Mouse (Mus musculus) MEL (cell line): ENCODE measurements around the gene Hist1h3b. TPM values are rescaled to one million over a fixed set of nuclear protein-coding genes. Genes with fewer than 3 reads are reported as not detected.

Experiments
- DNase-seq: peaks from one replicate; pipeline ENCODE4 v3.0.0; 2011; ENCODE audit warnings: low read depth, low spot score
- H3K27ac ChIP-seq: 2 replicates; pipeline ENCODE4 v1.5.1; 2012; ENCODE audit warnings: low read depth, mild to moderate bottlenecking, control low read depth, low read length, moderate library complexity; ENCODE audit not compliant: control insufficient read depth
- H3K27me3 ChIP-seq, 2 experiments: fragments of 150-350 bp in 1 of 2; sonication (generic) in 1 of 2; 2 replicates each; pipeline ENCODE4 v1.6.1; 2012; ENCODE audit warnings: low read length in 2 of 2, mild to moderate bottlenecking in 2 of 2, improper control_type of control experiment in 1 of 2, moderate library complexity in 1 of 2; ENCODE audit not compliant: insufficient read depth in 2 of 2, control insufficient read depth in 1 of 2
- H3K36me3 ChIP-seq, 2 experiments: 2 replicates each; pipeline ENCODE4 v1.6.1; 2012 to 2014; ENCODE audit warnings: low read length in 2 of 2, improper control_type of control experiment in 1 of 2, inconsistent platforms in 1 of 2, mild to moderate bottlenecking in 1 of 2; ENCODE audit not compliant: insufficient read depth in 2 of 2, control insufficient read depth in 1 of 2
- H3K4me1 ChIP-seq, 2 experiments: fragments of 150-350 bp in 1 of 2; sonication (generic) in 1 of 2; 2 replicates each; pipeline ENCODE4 v1.6.1; 2012; ENCODE audit warnings: low read length in 2 of 2, improper control_type of control experiment in 1 of 2, mild to moderate bottlenecking in 1 of 2; ENCODE audit not compliant: insufficient read depth in 2 of 2, control insufficient read depth in 1 of 2
- H3K4me3 ChIP-seq, 2 experiments: fragments of 150-350 bp in 1 of 2; sonication (generic) in 1 of 2; 2 replicates each; pipeline ENCODE4 v1.5.1; 2012; ENCODE audit warnings: low read depth in 2 of 2, low read length in 2 of 2, mild to moderate bottlenecking in 2 of 2, moderate library complexity in 2 of 2, control low read depth in 1 of 2, improper control_type of control experiment in 1 of 2; ENCODE audit not compliant: control insufficient read depth in 1 of 2, insufficient read depth in 1 of 2
- H3K79me2 ChIP-seq: 2 replicates; pipeline ENCODE4 v1.6.1; 2012; ENCODE audit warnings: mild to moderate bottlenecking, low read length, moderate library complexity; ENCODE audit not compliant: control insufficient read depth, poor library complexity, insufficient read depth
- H3K9ac ChIP-seq: 2 replicates; pipeline ENCODE4 v1.6.1; 2012; ENCODE audit warnings: low read depth, mild to moderate bottlenecking, control low read depth, low read length, moderate library complexity; ENCODE audit not compliant: control insufficient read depth, poor library complexity, severe bottlenecking
- H3K9me3 ChIP-seq: fragments of 150-350 bp; sonication (generic); replicated peaks from 2 replicates; pipeline ENCODE4 v1.6.1; 2012; ENCODE audit warnings: mild to moderate bottlenecking, low read length, improper control_type of control experiment, moderate library complexity; ENCODE audit not compliant: insufficient read depth
- E2F4 ChIP-seq: IDR thresholded peaks from 2 replicates; pipeline ENCODE4 v1.6.1; 2011; ENCODE audit warnings: low read depth, low read length, improper control_type of control experiment, borderline replicate concordance
- EP300 ChIP-seq, 2 experiments: IDR thresholded peaks; 2 replicates each; pipeline ENCODE4 v1.6.1; 2011; ENCODE audit warnings: improper control_type of control experiment in 2 of 2, low read length in 2 of 2, low read depth in 1 of 2, mild to moderate bottlenecking in 1 of 2
- GATA1 ChIP-seq: IDR thresholded peaks from 2 replicates; pipeline ENCODE4 v1.6.1; 2011; ENCODE audit warnings: low read depth, low read length, improper control_type of control experiment
- JUND ChIP-seq: IDR thresholded peaks from 2 replicates; pipeline ENCODE4 v1.6.1; 2011; ENCODE audit warnings: low read depth, mild to moderate bottlenecking, improper control_type of control experiment, low read length
- MAFK ChIP-seq: IDR thresholded peaks from 2 replicates; pipeline ENCODE4 v1.6.1; 2011; ENCODE audit warnings: low read depth, mild to moderate bottlenecking, low read length, improper control_type of control experiment, borderline replicate concordance
- MAZ ChIP-seq: IDR thresholded peaks from 2 replicates; pipeline ENCODE4 v1.6.1; 2012; ENCODE audit warnings: low read depth, mild to moderate bottlenecking, inconsistent platforms, low read length, improper control_type of control experiment
- MEF2A ChIP-seq: IDR thresholded peaks from 2 replicates; pipeline ENCODE4 v1.6.1; 2014; ENCODE audit warnings: low read depth, mild to moderate bottlenecking, inconsistent platforms, low read length, improper control_type of control experiment; ENCODE audit not compliant: poor library complexity, insufficient replicate concordance, severe bottlenecking; ENCODE audit errors: extremely low read depth
- MXI1 ChIP-seq: IDR thresholded peaks from 2 replicates; pipeline ENCODE4 v1.6.1; 2011; ENCODE audit warnings: mild to moderate bottlenecking, low read depth, low read length, improper control_type of control experiment
- MYB ChIP-seq: IDR thresholded peaks from 2 replicates; pipeline ENCODE4 v1.6.1; 2011; ENCODE audit warnings: mild to moderate bottlenecking, low read depth, low read length, improper control_type of control experiment
- NELFE ChIP-seq: IDR thresholded peaks from 2 replicates; pipeline ENCODE4 v1.6.1; 2011; ENCODE audit warnings: low read depth, low read length, improper control_type of control experiment
- POLR2AphosphoS2 ChIP-seq: IDR thresholded peaks from 2 replicates; pipeline ENCODE4 v1.6.1; 2011; ENCODE audit warnings: low read length, improper control_type of control experiment
- SIN3A ChIP-seq: IDR thresholded peaks from 2 replicates; pipeline ENCODE4 v1.6.1; 2012; ENCODE audit warnings: low read length, improper control_type of control experiment, inconsistent platforms
- TAL1 ChIP-seq: IDR thresholded peaks from 2 replicates; pipeline ENCODE4 v1.6.1; 2012; ENCODE audit warnings: mild to moderate bottlenecking, inconsistent platforms, low read length, moderate library complexity, mixed read lengths
- TCF12 ChIP-seq: IDR thresholded peaks from 2 replicates; pipeline ENCODE4 v1.6.1; 2014; ENCODE audit warnings: low read depth, mild to moderate bottlenecking, inconsistent platforms, low read length, improper control_type of control experiment, moderate library complexity
- USF1 ChIP-seq: IDR thresholded peaks from 2 replicates; pipeline ENCODE4 v1.6.1; 2014; ENCODE audit warnings: low read depth, mild to moderate bottlenecking, inconsistent platforms, low read length, improper control_type of control experiment, moderate library complexity
- USF2 ChIP-seq, 2 experiments: IDR thresholded peaks; 2 replicates each; pipeline ENCODE4 v1.6.1; 2011 to 2012; ENCODE audit warnings: improper control_type of control experiment in 2 of 2, low read length in 2 of 2, borderline replicate concordance in 1 of 2, inconsistent platforms in 1 of 2, low read depth in 1 of 2, mild to moderate bottlenecking in 1 of 2; ENCODE audit not compliant: insufficient read depth in 1 of 2
- ZKSCAN1 ChIP-seq: IDR thresholded peaks from 2 replicates; pipeline ENCODE4 v1.6.1; 2012; ENCODE audit warnings: low read depth, mild to moderate bottlenecking, inconsistent platforms, low read length, improper control_type of control experiment, moderate library complexity
- polyA plus RNA-seq, 2 experiments: library from polyadenylated mRNA; stranded (reverse) in 1 of 2; unstranded in 1 of 2; fragments of >175 nt in 1 of 2; fragments of >200 nt in 1 of 2; gene quantifications; 2 replicates each; pipeline versions ENCODE4 v1.2.1 to v1.2.4; 2012; ENCODE audit warnings: low replicate concordance in 2 of 2, low read depth in 1 of 2; ENCODE audit not compliant: insufficient read length in 2 of 2, insufficient read depth in 1 of 2, missing spikeins in 1 of 2
- total RNA-seq: library from RNA; depleted of rRNA; stranded (reverse); fragments of 300-350 nt; gene quantifications from 2 replicates; pipeline ENCODE4 v1.2.3, GENCODE M21; 2012

Gene Hist1h3b
- total and polyA plus RNA-seq, 3 experiments = 6.6 to 1,725 TPM; not detected in 1

GRCm38 (mm10) chr13:23757921-23758320 is 5.9 kb downstream of the Hist1h3b start:
- peak overlapping the region; percentile 70 for H3K27ac ChIP-seq
- peaks cover 0 to 50% of the 10 kb centered on the region in 2 experiments; a peak in 2 of 4 replicates for H3K36me3 ChIP-seq
- H3K9me3 ChIP-seq = no peaks in the 10 kb centered on the region
- DNase-seq = no peak
- H3K27me3 ChIP-seq = no peaks in the 10 kb centered on the region
- H3K4me1 ChIP-seq = peaks cover 0 to 11% of the 10 kb centered on the region in 2 experiments; a peak in 2 of 4 replicates
- H3K79me2 ChIP-seq = no peaks in the 10 kb centered on the region
- no peak overlapping the region for H3K4me3 ChIP-seq
- TF ChIP-seq NELFE (no peak), MAZ (no peak), MYB (no peak), JUND (no peak), MEF2A (no peak), SIN3A (no peak), MXI1 (no peak), TAL1 (no peak), EP300 (IDR thresholded peaks at IDR 0.05; ENCODE audit: low read depth in 1 of 2, low read length in 2 of 2) (no peak), POLR2AphosphoS2 (no peak), USF1 (no peak), GATA1 (no peak), TCF12 (no peak)
- peak overlapping the region; percentile 67 for H3K9ac ChIP-seq

DNA sequence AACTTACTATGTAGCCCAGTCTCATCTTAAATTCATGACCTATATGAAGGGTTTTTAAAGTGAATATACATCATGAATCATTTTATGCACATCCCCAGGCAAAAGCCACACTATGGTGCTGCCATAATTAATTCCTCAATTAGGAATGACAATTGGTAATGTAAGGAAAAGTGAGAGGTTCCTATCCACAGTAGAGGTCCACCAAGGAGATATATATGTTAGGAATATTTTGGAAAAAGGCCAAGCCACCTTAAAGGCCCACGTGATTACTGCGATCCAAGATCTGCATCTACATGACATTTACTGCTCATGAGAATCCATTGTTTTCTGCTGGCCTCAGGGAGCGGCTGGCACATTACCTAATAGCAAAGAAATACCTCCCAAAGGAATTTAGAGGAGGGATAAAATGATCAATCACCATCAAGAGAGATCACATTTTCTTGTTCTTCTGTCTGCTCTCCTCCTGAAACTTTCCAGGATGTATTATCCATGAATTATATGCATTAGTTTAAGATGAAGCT is 7.2 kb downstream of the Hist1h3b start:
- Histone ChIP-seq H3K4me1 (peaks cover 0 to 13% of the 10 kb centered on the region in 2 experiments; a peak in 2 of 4 replicates), H3K4me3 (no peak overlapping the region), H3K79me2 (no peaks in the 10 kb centered on the region; the same call in 1 of the 2 replicates), H3K27ac (peak overlapping the region; percentile 97), H3K27me3 (no peaks in the 10 kb centered on the region), H3K9me3 (no peaks in the 10 kb centered on the region), H3K36me3 (peaks cover 0 to 44% of the 10 kb centered on the region in 2 experiments; a peak in 2 of 4 replicates), H3K9ac (peak overlapping the region; percentile 81)
- peak; percentile 52 for DNase-seq
- no peak for TF ChIP-seq MAFK
- no peak for TF ChIP-seq USF2 (IDR thresholded peaks at IDR 0.05; ENCODE audit: borderline replicate concordance in 1 of 2, insufficient read depth in 1 of 2, low read depth in 1 of 2, low read length in 2 of 2)
- TF ChIP-seq E2F4 = no peak
- TF ChIP-seq NELFE = no peak
- no peak for TF ChIP-seq ZKSCAN1
- TF ChIP-seq, all 39 proteins: peak for 0
